Mouse (Mus musculus) liver, adult (tissue): ENCODE data around the gene Fabp3.

Experiments used
- GATA4 ChIP-seq: IDR thresholded peaks from 2 replicates; pipeline ENCODE4 v1.6.1; 2014; ENCODE audit warnings: mild to moderate bottlenecking, low read length; ENCODE audit not compliant: insufficient replicate concordance

The Fabp3 gene

DNA sequence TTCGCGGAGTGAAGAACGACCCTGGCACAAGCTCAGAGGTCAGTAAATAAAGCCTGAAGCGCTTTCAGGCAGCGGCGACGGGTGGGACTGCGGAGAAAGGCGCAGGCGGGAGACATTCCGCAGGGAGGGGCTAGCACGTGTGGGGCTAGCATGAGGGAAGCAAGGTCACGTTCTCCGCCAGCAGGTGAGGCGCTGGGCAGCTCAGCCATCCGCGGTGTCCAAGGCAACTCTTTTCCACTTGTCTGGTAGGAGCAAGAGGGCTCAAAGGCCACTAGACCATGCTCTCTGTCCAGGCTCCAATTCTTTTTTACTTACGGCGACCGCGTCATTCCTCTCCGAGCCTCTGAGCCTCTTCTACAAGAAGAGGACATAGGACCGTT lies 554 bp upstream of the Fabp3 start:
- no peak for TF ChIP-seq GATA4

- TF ChIP-seq GATA4 = no peak
Measured at GRCm38 (mm10) chr4:130309254-130309653, 859 bp downstream of the Fabp3 start.

- no peak for TF ChIP-seq GATA4
Measured at GRCm38 (mm10) chr4:130312526-130312925, 4.1 kb downstream of the Fabp3 start.

GRCm38 (mm10) chr4:130313552-130313951 lies 5.2 kb downstream of the Fabp3 start:
- no peak for TF ChIP-seq GATA4

DNA sequence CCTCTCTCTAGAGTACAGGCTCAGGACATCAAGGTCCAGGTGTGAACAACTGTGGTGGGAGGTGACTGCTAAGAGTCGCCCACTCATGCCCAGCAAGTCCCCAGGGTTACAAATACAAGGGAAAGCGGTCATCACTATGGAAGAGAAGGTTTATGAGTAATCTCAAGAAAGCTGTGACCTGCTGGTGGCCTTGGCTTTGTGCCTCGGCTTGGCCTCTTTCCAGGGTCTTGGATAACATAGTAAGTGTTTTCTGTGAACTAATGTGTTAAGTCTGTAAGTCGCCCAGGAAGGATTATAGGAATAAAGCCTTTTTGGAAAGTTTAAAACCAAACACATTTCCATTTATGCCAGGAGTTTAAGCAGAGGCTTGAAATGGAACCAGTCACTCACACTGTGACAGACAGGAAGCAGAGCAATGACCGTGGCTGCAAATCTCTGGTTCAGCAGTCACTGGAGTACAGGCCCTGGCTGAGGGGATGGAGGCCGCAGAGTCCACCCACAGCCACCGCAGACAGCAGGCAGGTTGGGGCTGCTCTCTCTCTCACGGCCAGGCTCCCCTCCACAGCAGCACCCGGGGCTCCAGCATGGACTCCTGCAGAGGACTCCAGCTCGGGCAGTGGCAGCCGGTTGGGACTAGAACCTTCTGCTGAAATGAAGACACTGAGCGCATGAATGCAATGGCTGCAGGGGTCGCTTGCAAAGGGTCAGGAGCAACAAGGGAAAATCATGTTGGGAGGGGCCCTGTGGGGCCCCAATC lies 7.6 kb downstream of the Fabp3 start:
- TF ChIP-seq GATA4 = no peak

- no peak for TF ChIP-seq GATA4
Measured at GRCm38 (mm10) chr4:130316691-130317090, 8.3 kb downstream of the Fabp3 start.

DNA sequence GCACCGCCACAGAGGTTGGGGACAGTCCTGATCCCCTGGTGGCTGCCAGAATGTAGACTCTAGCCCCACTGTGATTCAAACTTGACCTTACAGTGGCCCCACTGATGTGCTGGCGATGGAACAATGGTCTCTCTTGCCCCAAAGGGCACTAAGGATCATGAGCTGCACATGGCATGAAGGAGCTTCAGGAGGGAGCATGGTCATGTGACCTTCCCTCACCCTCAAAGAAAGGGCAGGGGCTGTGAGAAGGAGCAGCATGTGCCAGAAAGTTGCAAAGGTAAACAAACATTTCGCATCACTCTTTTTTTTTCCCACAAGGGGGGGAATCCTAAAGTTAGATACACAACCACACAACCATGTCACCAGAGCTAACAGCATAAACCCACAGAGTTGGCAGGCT lies 9.7 kb downstream of the Fabp3 start:
- TF ChIP-seq GATA4 = no peak

- TF ChIP-seq GATA4 = no peak
Measured at GRCm38 (mm10) chr4:130319564-130319963, 11.2 kb downstream of the Fabp3 start.

DNA sequence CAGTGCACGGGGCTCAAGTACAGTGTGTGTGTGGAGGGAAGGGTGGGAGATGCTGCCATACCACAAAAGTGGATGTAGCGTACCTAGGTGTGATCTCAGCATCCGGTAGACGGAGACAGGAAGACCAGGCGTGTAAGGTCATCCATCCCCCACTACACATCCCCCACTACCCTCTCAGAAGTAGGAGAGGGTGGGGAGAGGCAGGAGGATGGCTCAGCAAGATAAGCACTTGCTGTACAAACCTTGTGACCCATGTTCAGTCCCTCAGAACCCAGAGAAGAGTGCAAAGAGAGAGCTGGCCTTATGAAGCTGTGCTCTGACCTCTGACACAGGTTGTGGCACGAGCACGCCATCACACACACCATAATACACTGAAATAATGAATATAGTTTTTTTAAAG lies 13.2 kb downstream of the Fabp3 start:
- no peak for TF ChIP-seq GATA4

DNA sequence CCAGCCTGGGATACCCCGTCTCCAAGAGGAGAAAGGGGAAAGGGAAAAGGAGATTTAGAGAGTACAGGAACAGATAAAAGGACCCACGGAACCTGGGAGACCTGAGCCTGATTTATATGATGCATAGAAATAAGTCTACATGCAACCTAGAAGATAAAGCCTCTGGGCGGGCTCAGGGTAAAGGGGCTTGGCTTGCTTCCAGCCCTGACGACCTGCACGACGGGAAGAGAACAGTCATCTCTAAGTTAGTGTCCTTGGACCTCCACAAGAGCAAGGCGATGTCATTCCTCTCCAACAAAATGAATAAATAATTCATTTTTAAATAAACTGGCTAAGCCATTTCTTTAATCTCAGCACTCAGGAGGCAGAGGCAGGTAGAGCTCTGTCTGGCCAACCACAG lies 14.2 kb downstream of the Fabp3 start:
- no peak for TF ChIP-seq GATA4

DNA sequence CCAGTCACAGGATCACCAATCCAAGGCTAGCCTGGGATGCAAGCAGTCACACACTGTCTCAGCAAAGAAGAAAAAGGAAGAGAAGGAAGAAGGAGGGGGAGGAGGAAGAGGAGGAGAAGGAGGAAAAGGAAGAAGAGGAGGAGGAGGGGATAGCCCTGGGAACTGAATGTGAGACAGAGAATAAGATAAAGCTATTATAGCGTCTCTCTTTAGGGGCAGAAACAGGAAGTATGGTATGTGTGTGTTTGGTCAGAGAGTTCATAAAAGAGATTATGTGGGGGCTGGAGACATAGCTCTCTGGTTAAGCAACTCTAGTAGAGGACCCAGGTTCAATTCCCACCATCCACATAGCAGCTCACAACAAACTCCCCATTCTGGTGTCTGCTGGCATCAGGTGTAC lies 14.8 kb downstream of the Fabp3 start:
- no peak for TF ChIP-seq GATA4

DNA sequence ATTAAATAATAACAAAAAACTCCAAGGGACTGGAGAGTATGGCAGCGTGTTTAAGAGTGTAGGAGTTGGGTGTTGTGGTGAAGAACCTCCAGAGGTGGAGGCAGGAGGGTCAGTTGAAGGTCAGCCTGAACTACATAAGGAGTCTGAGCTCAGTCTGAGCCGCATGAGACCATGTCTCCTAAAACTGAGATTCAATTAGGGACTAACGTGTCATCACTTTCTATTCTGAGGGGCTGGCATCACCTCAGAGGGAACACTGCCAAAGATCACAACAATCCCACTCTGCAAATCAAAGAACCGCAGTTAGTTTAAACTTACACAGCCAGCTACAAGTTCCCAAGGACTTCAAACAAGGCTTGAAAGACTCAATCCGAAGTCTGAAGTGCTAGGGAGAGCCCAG lies 15.2 kb downstream of the Fabp3 start:
- no peak for TF ChIP-seq GATA4

- no peak for TF ChIP-seq GATA4
Measured at GRCm38 (mm10) chr4:130325446-130325845, 17.1 kb downstream of the Fabp3 start.

DNA sequence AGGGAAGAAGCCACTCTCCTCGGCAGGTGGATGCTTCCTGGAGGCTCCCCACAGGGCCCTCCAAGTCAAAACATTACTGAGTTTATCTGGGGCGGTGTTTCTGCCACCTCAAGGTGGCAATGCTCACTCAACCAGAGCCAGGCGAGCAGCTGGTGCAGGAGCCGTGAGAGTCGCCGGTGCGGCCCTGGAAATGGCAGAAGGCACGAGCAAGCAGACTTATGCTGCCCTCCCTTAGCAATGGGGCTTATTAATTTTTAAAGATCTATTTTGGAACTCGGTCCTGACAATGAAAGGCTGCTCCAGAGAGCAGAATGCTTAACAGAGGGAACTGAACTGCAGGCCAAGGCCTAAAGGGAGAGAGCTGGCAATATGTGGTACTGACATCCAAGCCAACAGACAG lies 19.0 kb downstream of the Fabp3 start:
- TF ChIP-seq GATA4 = no peak

DNA sequence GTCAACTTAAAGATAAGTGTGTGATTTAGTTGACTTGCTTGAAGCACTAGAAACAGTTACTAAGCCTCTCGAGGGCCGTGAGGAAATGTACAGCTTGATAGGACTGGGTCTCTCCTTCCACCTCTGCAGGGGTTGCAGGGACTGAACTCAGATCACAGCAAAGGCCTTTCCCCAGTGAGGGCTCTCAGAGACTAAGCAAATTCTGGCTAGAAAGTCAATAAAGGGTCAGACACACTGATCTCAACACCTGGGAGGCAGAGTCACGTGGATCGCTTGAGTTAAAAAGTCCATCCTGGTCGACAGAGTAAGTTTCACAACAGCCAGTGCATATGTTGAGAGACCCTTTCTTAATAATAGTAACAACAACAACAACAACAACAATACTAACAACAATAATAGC lies 27.5 kb downstream of the Fabp3 start:
- no peak for TF ChIP-seq GATA4

GRCm38 (mm10) chr4:130341691-130342090 lies 33.3 kb downstream of the Fabp3 start:
- no peak for TF ChIP-seq GATA4

DNA sequence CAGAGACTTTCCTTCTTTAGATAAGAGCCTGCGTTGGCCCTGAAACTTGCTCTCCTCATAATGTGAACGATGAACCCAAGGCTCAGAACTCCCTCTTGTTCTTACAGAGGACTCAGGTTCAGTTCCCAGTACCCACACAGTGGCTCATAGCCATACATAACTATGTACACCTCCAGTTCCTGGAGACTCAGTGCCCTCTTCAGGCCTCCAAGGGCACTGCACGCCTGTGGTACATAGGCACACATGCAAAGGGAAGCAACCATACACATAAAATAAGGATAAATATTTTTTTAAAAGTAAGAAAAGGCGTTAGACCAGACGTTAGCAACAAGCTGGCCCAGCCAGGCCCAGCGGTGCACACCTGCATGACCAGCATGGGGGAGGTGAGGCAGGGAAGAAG lies 41.3 kb downstream of the Fabp3 start:
- no peak for TF ChIP-seq GATA4
